Mouse (Mus musculus) brain, embryonic 14.5 days (tissue): Measurements from ENCODE around the gene Iqch.

Experiments used
- CTCF ChIP-seq: fragments of 200-500 bp; IDR thresholded peaks from 2 replicates; pipeline ENCODE4 v1.5.1; 2012; ENCODE audit warnings: inconsistent platforms, mild to moderate bottlenecking, moderate library complexity, borderline replicate concordance; ENCODE audit not compliant: insufficient read depth, insufficient read length; ENCODE audit errors: extremely low read depth
- POLR2A ChIP-seq: fragments of 200-500 bp; IDR thresholded peaks from 2 replicates; pipeline ENCODE4 v1.6.1; 2012; ENCODE audit warnings: mild to moderate bottlenecking, inconsistent platforms, borderline replicate concordance; ENCODE audit not compliant: poor library complexity, insufficient read depth, insufficient read length, severe bottlenecking; ENCODE audit errors: extremely low read depth

DNA sequence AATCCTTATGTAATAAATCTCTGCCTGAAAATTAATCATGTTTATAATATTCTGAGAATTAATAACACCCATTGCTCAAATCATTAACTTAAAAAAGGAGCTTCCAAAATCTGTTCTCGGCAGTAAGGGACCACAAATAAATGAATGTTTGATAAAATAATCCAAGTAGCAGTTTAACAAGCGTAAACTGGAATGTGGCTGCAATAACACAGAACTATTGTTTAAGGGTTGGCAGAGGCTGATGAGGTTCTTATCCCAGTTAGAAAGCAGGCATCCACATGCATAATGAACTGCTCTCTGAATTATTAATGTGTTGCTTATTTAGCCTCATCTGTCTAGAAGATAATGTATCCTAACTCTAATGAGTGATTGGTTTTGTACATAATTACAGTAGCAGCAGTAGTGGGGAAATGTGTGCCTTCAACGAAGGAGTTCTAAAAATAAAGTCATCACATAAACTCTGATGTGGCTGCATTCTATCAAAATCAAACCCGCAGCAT lies 151.7 kb downstream of the Iqch start:
- TF ChIP-seq CTCF (no peak), POLR2A (no peak)
